Mouse (Mus musculus): ENCODE measurements at regions not wholly inside any gene's neighbourhood (a gene's known extent, or its start where the extent isn't known, plus 50 kb on each side); places are given as distances from the start of the nearest gene placed in this dataset.

- TF ChIP-seq POLR2A (IDR thresholded peaks at IDR 0.05; ENCODE audit: borderline replicate concordance, extremely low read depth, insufficient read depth, insufficient read length, poor library complexity, severe bottlenecking) (no peak), CTCF (IDR thresholded peaks at IDR 0.05; ENCODE audit: borderline replicate concordance, extremely low read depth, insufficient read depth, insufficient read length) (no peak)
Observed at GRCm38 (mm10) chr12:25533709-25534619, 437.0 kb upstream of the Id2 start.
